Mouse (Mus musculus): ENCODE results near the gene Cd3eap. TPM values are rescaled to one million over a fixed set of nuclear protein-coding genes. Genes with fewer than 3 reads are reported as not detected.

Cd3eap gene
- total and polyA plus RNA-seq, 2 experiments from 2014 or later, result 12.4 to 17.9 TPM

GRCm38 (mm10) chr7:19344237-19344847, 14.9 kb downstream of the Cd3eap start, which contains the start of gene Ercc1:
Gene Ercc1 (plus strand): TSS chr7:19344778.
- TF ChIP-seq CTCF (IDR thresholded peaks at IDR 0.05; ENCODE audit: low read depth), result no peak
- H3K4me2 ChIP-seq (ENCODE audit: low read depth, low read length), result peak within 1 kb of the TSS; percentile 81
- H3K27me3 ChIP-seq (ENCODE audit: insufficient read depth, low read length), result no peaks in the 10 kb centered on the region; the same call in 1 of the 2 replicates
- H3K4me3 ChIP-seq (ENCODE audit: low read length), result peak within 1 kb of the TSS; percentile 55
- H3K9ac ChIP-seq (replicated peaks; ENCODE audit: low read length), result peak within 1 kb of the TSS; percentile 67
- H3K27ac ChIP-seq, result peak within 1 kb of the TSS; percentile 81
- no peaks in the 10 kb centered on the region for H3K9me3 ChIP-seq (ENCODE audit: low read length)
- ATAC-seq (peak; percentile 8), DNase-seq (ENCODE audit: low spot score) (no peak)
- 27% methylated on average over 12 of the region's 12 CpGs for WGBS
- peaks cover 16% of the 10 kb centered on the region for H3K4me1 ChIP-seq (ENCODE audit: insufficient read depth, low read length)
- H3K36me3 ChIP-seq (ENCODE audit: insufficient read depth, low read length), result 0 out of 2 replicates have a peak, but pooled peaks cover 7% of the 10 kb centered on the region

GRCm38 (mm10) chr7:19343210-19343808, 16.0 kb downstream of the Cd3eap start:
- DNase-seq (ENCODE audit: low spot score) (peak; percentile 85), ATAC-seq (no peak)
- no peak overlapping the region for H3K27ac ChIP-seq
- H3K27me3 ChIP-seq (ENCODE audit: insufficient read depth, low read length), result no peaks in the 10 kb centered on the region; the same call in 1 of the 2 replicates
- peak; percentile 89 for TF ChIP-seq CTCF (IDR thresholded peaks at IDR 0.05; ENCODE audit: low read depth)
- H3K4me1 ChIP-seq (ENCODE audit: insufficient read depth, low read length), result peaks cover 16% of the 10 kb centered on the region
- peak overlapping the region; percentile 82; the same call in 1 of the 2 replicates for H3K4me2 ChIP-seq (ENCODE audit: low read depth, low read length)
- under 1% methylated on average over 11 of the region's 11 CpGs for WGBS
- H3K9ac ChIP-seq (replicated peaks; ENCODE audit: low read length), result no peak overlapping the region
- H3K9me3 ChIP-seq (ENCODE audit: low read length), result no peaks in the 10 kb centered on the region
- 0 out of 2 replicates have a peak, but pooled peaks cover 1% of the 10 kb centered on the region for H3K36me3 ChIP-seq (ENCODE audit: insufficient read depth, low read length)
- H3K4me3 ChIP-seq (ENCODE audit: low read length), result no peak overlapping the region

- H3K9ac ChIP-seq (replicated peaks; ENCODE audit: low read length), result peak overlapping the region; percentile 22; the same call in 1 of the 2 replicates
- H3K4me2 ChIP-seq (ENCODE audit: low read depth, low read length), result peak overlapping the region; percentile 82
- no peak overlapping the region for H3K27ac ChIP-seq
- H3K36me3 ChIP-seq (ENCODE audit: insufficient read depth, low read length), result no peaks in the 10 kb centered on the region
- H3K9me3 ChIP-seq (ENCODE audit: low read length), result no peaks in the 10 kb centered on the region
- peak; percentile 89 for DNase-seq (ENCODE audit: low spot score)
- H3K4me1 ChIP-seq (ENCODE audit: insufficient read depth, low read length), result peaks cover 16% of the 10 kb centered on the region
- peak; percentile 21; the same call in 1 of the 2 replicates for ATAC-seq
- peak overlapping the region; percentile 40 for H3K4me3 ChIP-seq (ENCODE audit: low read length)
- no peaks in the 10 kb centered on the region; the same call in 1 of the 2 replicates for H3K27me3 ChIP-seq (ENCODE audit: insufficient read depth, low read length)
- under 1% methylated on average over 27 of the region's 27 CpGs for WGBS
- TF ChIP-seq CTCF (IDR thresholded peaks at IDR 0.05; ENCODE audit: low read depth), result peak; percentile 97
Observed at GRCm38 (mm10) chr7:19342481-19343027, 16.7 kb downstream of the Cd3eap start.

GRCm38 (mm10) chr7:19341761-19342409, 17.4 kb downstream of the Cd3eap start:
- Histone ChIP-seq H3K36me3 (ENCODE audit: insufficient read depth, low read length) (no peaks in the 10 kb centered on the region), H3K4me1 (ENCODE audit: insufficient read depth, low read length) (peaks cover 16% of the 10 kb centered on the region), H3K9ac (replicated peaks; ENCODE audit: low read length) (peak overlapping the region; percentile 22; the same call in 1 of the 2 replicates), H3K4me3 (ENCODE audit: low read length) (peak overlapping the region; percentile 40), H3K27ac (no peak overlapping the region), H3K4me2 (ENCODE audit: low read depth, low read length) (peak overlapping the region; percentile 82), H3K27me3 (ENCODE audit: insufficient read depth, low read length) (no peaks in the 10 kb centered on the region; the same call in 1 of the 2 replicates), H3K9me3 (ENCODE audit: low read length) (no peaks in the 10 kb centered on the region)
- under 1% methylated on average over 41 of the region's 41 CpGs for WGBS
- ATAC-seq (no peak), DNase-seq (ENCODE audit: low spot score) (no peak)
- no peak for TF ChIP-seq CTCF (IDR thresholded peaks at IDR 0.05; ENCODE audit: low read depth)

GRCm38 (mm10) chr7:19341250-19341649, 18.0 kb downstream of the Cd3eap start:
- no peak for ATAC-seq
- peak overlapping the region; percentile 82 for H3K4me2 ChIP-seq (ENCODE audit: low read depth, low read length)
- H3K36me3 ChIP-seq (ENCODE audit: insufficient read depth, low read length), result no peaks in the 10 kb centered on the region
- no peaks in the 10 kb centered on the region; the same call in 1 of the 2 replicates for H3K27me3 ChIP-seq (ENCODE audit: insufficient read depth, low read length)
- peaks cover 16% of the 10 kb centered on the region for H3K4me1 ChIP-seq (ENCODE audit: insufficient read depth, low read length)
- peak overlapping the region; percentile 40 for H3K4me3 ChIP-seq (ENCODE audit: low read length)
- no peak overlapping the region for H3K27ac ChIP-seq
- TF ChIP-seq CTCF (IDR thresholded peaks at IDR 0.05; ENCODE audit: low read depth), result no peak
- H3K9me3 ChIP-seq (ENCODE audit: low read length), result no peaks in the 10 kb centered on the region
- no peak for DNase-seq (ENCODE audit: low spot score)
- H3K9ac ChIP-seq (replicated peaks; ENCODE audit: low read length), result no peak overlapping the region
- 29% methylated on average over 10 of the region's 10 CpGs for WGBS

DNA sequence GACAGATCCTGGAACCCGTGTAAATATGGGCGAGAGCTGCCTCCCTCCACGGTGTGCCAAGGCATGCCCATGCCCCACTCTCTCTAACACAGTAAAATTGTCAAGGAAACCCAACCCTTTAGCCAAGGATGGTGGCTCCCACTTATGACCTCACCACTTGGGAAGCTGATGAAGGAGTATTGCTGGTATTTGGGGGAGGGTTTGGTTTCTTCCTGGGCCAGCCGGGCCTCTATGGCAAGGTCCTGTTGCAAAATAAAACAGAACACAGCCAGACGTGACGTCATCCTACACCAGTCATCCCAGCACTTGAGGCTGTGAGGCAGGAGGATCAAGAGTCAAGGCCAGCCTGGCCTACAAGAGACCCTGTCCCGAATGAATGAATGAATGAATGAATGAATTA, 20.7 kb downstream of the Cd3eap start:
- Histone ChIP-seq H3K27me3 (ENCODE audit: insufficient read depth, low read length) (no peaks in the 10 kb centered on the region; the same call in 1 of the 2 replicates), H3K4me1 (ENCODE audit: insufficient read depth, low read length) (peaks cover 9% of the 10 kb centered on the region), H3K27ac (no peak overlapping the region), H3K9me3 (ENCODE audit: low read length) (no peaks in the 10 kb centered on the region), H3K36me3 (ENCODE audit: insufficient read depth, low read length) (no peaks in the 10 kb centered on the region), H3K4me2 (ENCODE audit: low read depth, low read length) (no peak overlapping the region), H3K9ac (replicated peaks; ENCODE audit: low read length) (no peak overlapping the region), H3K4me3 (ENCODE audit: low read length) (no peak overlapping the region)
- TF ChIP-seq CTCF (IDR thresholded peaks at IDR 0.05; ENCODE audit: low read depth), result no peak
- 76% methylated on average over 7 of the region's 7 CpGs for WGBS
- ATAC-seq, result no peak
- no peak for DNase-seq (ENCODE audit: low spot score)

All from hindbrain, postnatal 0 days (tissue).